Mouse (Mus musculus): ENCODE results near the gene Agrp. TPM values are rescaled to one million over a fixed set of nuclear protein-coding genes. Genes with fewer than 3 reads are reported as not detected.

Agrp gene
- total and polyA plus RNA-seq, 3 experiments, result not detected

GRCm38 (mm10) chr8:105552824-105553223 is 84.4 kb downstream of the Agrp start:
- DNase-seq (ENCODE audit: low spot score) (no peak), ATAC-seq (ENCODE audit: extremely low read depth, insufficient number of reproducible peaks, low FRiP score, poor library complexity, severe bottlenecking) (no peak)
- peaks cover 4% of the 10 kb centered on the region; the same call in 1 of the 2 replicates for H3K4me1 ChIP-seq (ENCODE audit: insufficient read depth, low read depth, low read length)
- H3K36me3 ChIP-seq (replicated peaks), result peaks cover 52% of the 10 kb centered on the region
- no peaks in the 10 kb centered on the region for H3K9me3 ChIP-seq (replicated peaks)
- no peaks in the 10 kb centered on the region for H3K27me3 ChIP-seq (ENCODE audit: insufficient read depth, low read length)
- no peak for TF ChIP-seq TAL1 (conservative IDR thresholded peaks at IDR 0.05; ENCODE audit: low read depth, low read length)
- no peak for TF ChIP-seq CTCF (IDR thresholded peaks at IDR 0.05; ENCODE audit: low read depth, low read length)
- TF ChIP-seq POLR2AphosphoS5 (IDR thresholded peaks at IDR 0.05; ENCODE audit: insufficient replicate concordance, low read depth, low read length), result no peak
- TF ChIP-seq GATA1 (IDR thresholded peaks at IDR 0.05; ENCODE audit: borderline replicate concordance, low read length), result no peak
- no peak overlapping the region for H3K4me3 ChIP-seq (ENCODE audit: low read depth, low read length)

- ATAC-seq (ENCODE audit: extremely low read depth, insufficient number of reproducible peaks, low FRiP score, poor library complexity, severe bottlenecking), result no peak
These were observed 85.2 kb downstream of the Agrp start for GRCm38 (mm10) chr8:105552032-105552431.

GRCm38 (mm10) chr8:105550083-105550482 is 87.1 kb downstream of the Agrp start:
- no peak for ATAC-seq (ENCODE audit: extremely low read depth, insufficient number of reproducible peaks, low FRiP score, poor library complexity, severe bottlenecking)
- H3K27me3 ChIP-seq (ENCODE audit: insufficient read depth, low read length), result no peaks in the 10 kb centered on the region
- TF ChIP-seq CTCF (IDR thresholded peaks at IDR 0.05; ENCODE audit: low read depth, low read length) (no peak), GATA1 (IDR thresholded peaks at IDR 0.05; ENCODE audit: borderline replicate concordance, low read length) (no peak), GATA2 (IDR thresholded peaks at IDR 0.05; ENCODE audit: borderline replicate concordance, low read depth, low read length) (no peak), TAL1 (conservative IDR thresholded peaks at IDR 0.05; ENCODE audit: low read depth, low read length) (no peak), POLR2AphosphoS5 (IDR thresholded peaks at IDR 0.05; ENCODE audit: insufficient replicate concordance, low read depth, low read length) (no peak)
- no peak for DNase-seq (ENCODE audit: low spot score)
- peaks cover 7% of the 10 kb centered on the region for H3K4me1 ChIP-seq (ENCODE audit: insufficient read depth, low read depth, low read length)
- H3K4me3 ChIP-seq (ENCODE audit: low read depth, low read length), result no peak overlapping the region
- H3K9me3 ChIP-seq (replicated peaks), result no peaks in the 10 kb centered on the region
- H3K36me3 ChIP-seq (replicated peaks), result peaks cover 65% of the 10 kb centered on the region

More at GRCm38 (mm10) chr8:105552032-105552431, 85.2 kb downstream of the Agrp start:
- no peaks in the 10 kb centered on the region for H3K27me3 ChIP-seq (ENCODE audit: insufficient read depth, low read length)
- no peak for DNase-seq (ENCODE audit: low spot score)
- H3K4me3 ChIP-seq (ENCODE audit: low read depth, low read length), result no peak overlapping the region
- peaks cover 4% of the 10 kb centered on the region; the same call in 1 of the 2 replicates for H3K4me1 ChIP-seq (ENCODE audit: insufficient read depth, low read depth, low read length)
- H3K36me3 ChIP-seq (replicated peaks), result peaks cover 51% of the 10 kb centered on the region
- TF ChIP-seq TAL1 (conservative IDR thresholded peaks at IDR 0.05; ENCODE audit: low read depth, low read length) (no peak), GATA2 (IDR thresholded peaks at IDR 0.05; ENCODE audit: borderline replicate concordance, low read depth, low read length) (no peak), POLR2AphosphoS5 (IDR thresholded peaks at IDR 0.05; ENCODE audit: insufficient replicate concordance, low read depth, low read length) (no peak), CTCF (IDR thresholded peaks at IDR 0.05; ENCODE audit: low read depth, low read length) (no peak), GATA1 (IDR thresholded peaks at IDR 0.05; ENCODE audit: borderline replicate concordance, low read length) (no peak)
- no peaks in the 10 kb centered on the region for H3K9me3 ChIP-seq (replicated peaks)

- ATAC-seq (ENCODE audit: extremely low read depth, insufficient number of reproducible peaks, low FRiP score, poor library complexity, severe bottlenecking) (no peak), DNase-seq (ENCODE audit: low spot score) (no peak)
- no peaks in the 10 kb centered on the region for H3K27me3 ChIP-seq (ENCODE audit: insufficient read depth, low read length)
- H3K36me3 ChIP-seq (replicated peaks), result peaks cover 69% of the 10 kb centered on the region
- no peak overlapping the region for H3K4me3 ChIP-seq (ENCODE audit: low read depth, low read length)
- H3K4me1 ChIP-seq (ENCODE audit: insufficient read depth, low read depth, low read length), result peaks cover 11% of the 10 kb centered on the region
- TF ChIP-seq GATA2 (IDR thresholded peaks at IDR 0.05; ENCODE audit: borderline replicate concordance, low read depth, low read length) (no peak), POLR2AphosphoS5 (IDR thresholded peaks at IDR 0.05; ENCODE audit: insufficient replicate concordance, low read depth, low read length) (no peak), CTCF (IDR thresholded peaks at IDR 0.05; ENCODE audit: low read depth, low read length) (no peak), TAL1 (conservative IDR thresholded peaks at IDR 0.05; ENCODE audit: low read depth, low read length) (no peak), GATA1 (IDR thresholded peaks at IDR 0.05; ENCODE audit: borderline replicate concordance, low read length) (no peak)
- H3K9me3 ChIP-seq (replicated peaks), result no peaks in the 10 kb centered on the region
These were observed 87.7 kb downstream of the Agrp start for GRCm38 (mm10) chr8:105549506-105549905.

- TF ChIP-seq POLR2AphosphoS5 (IDR thresholded peaks at IDR 0.05; ENCODE audit: insufficient replicate concordance, low read depth, low read length), result no peak
- no peak for TF ChIP-seq GATA1 (IDR thresholded peaks at IDR 0.05; ENCODE audit: borderline replicate concordance, low read length)
- no peak for TF ChIP-seq GATA2 (IDR thresholded peaks at IDR 0.05; ENCODE audit: borderline replicate concordance, low read depth, low read length)
- TF ChIP-seq TAL1 (conservative IDR thresholded peaks at IDR 0.05; ENCODE audit: low read depth, low read length), result no peak
- TF ChIP-seq CTCF (IDR thresholded peaks at IDR 0.05; ENCODE audit: low read depth, low read length), result no peak
- Histone ChIP-seq H3K4me1 (ENCODE audit: insufficient read depth, low read depth, low read length) (peaks cover 36% of the 10 kb centered on the region), H3K27me3 (ENCODE audit: insufficient read depth, low read length) (no peaks in the 10 kb centered on the region), H3K36me3 (replicated peaks) (peaks cover 60% of the 10 kb centered on the region), H3K9me3 (replicated peaks) (no peaks in the 10 kb centered on the region), H3K4me3 (ENCODE audit: low read depth, low read length) (no peak overlapping the region)
- ATAC-seq (ENCODE audit: extremely low read depth, insufficient number of reproducible peaks, low FRiP score, poor library complexity, severe bottlenecking), result no peak
- DNase-seq (ENCODE audit: low spot score), result no peak
These were observed 90.5 kb downstream of the Agrp start for GRCm38 (mm10) chr8:105546384-105547350.

GRCm38 (mm10) chr8:105545249-105545648 is 91.9 kb downstream of the Agrp start:
- peaks cover 42% of the 10 kb centered on the region for H3K4me1 ChIP-seq (ENCODE audit: insufficient read depth, low read depth, low read length)
- H3K4me3 ChIP-seq (ENCODE audit: low read depth, low read length), result no peak overlapping the region
- no peaks in the 10 kb centered on the region for H3K9me3 ChIP-seq (replicated peaks)
- H3K27me3 ChIP-seq (ENCODE audit: insufficient read depth, low read length), result no peaks in the 10 kb centered on the region
- peaks cover 58% of the 10 kb centered on the region for H3K36me3 ChIP-seq (replicated peaks)
- no peak for ATAC-seq (ENCODE audit: extremely low read depth, insufficient number of reproducible peaks, low FRiP score, poor library complexity, severe bottlenecking)
- no peak for TF ChIP-seq CTCF (IDR thresholded peaks at IDR 0.05; ENCODE audit: low read depth, low read length)
- no peak for TF ChIP-seq POLR2AphosphoS5 (IDR thresholded peaks at IDR 0.05; ENCODE audit: insufficient replicate concordance, low read depth, low read length)
- no peak for TF ChIP-seq TAL1 (conservative IDR thresholded peaks at IDR 0.05; ENCODE audit: low read depth, low read length)
- no peak for TF ChIP-seq GATA1 (IDR thresholded peaks at IDR 0.05; ENCODE audit: borderline replicate concordance, low read length)
- no peak for TF ChIP-seq GATA2 (IDR thresholded peaks at IDR 0.05; ENCODE audit: borderline replicate concordance, low read depth, low read length)
- DNase-seq (ENCODE audit: low spot score), result no peak
